Mouse (Mus musculus) spleen, postnatal 14 days (tissue): ENCODE measurements around the gene Olfr1168.
"Not testable (repeated sequence)": the region's sequence is repeated elsewhere in the genome, so short reads cannot be mapped to it uniquely, and the experiment has no call there.

Source experiments
- DNase-seq, 2 experiments: peaks; one replicate each; pipeline ENCODE4 v3.0.0; 2021 to 2022; ENCODE audit warnings: low spot score in 2 of 2

Gene Olfr1168

DNA sequence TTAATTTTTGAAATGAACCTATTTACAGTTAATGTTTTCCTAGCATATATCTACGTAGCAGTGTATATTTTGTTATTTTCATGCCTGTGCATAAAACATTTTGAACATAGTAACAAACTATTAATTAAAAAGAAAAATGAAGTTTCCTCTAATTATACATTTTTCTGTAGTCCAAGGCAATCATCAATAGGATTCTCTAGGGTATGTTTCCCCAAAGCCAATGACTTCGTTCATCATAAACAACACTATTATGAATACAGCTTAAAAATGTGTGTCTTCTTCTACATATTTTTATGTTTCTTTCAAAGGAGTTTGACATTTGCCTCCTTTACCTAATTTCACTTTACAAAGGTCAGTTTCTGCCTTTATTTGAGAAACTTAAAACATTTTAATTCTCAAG, at the start of gene Olfr1168:
Olfr1168 (plus strand) TSS at position 301 of the 400 bp plus-strand sequence.
- no peak for DNase-seq

GRCm38 (mm10) chr2:88155093-88155492, 26.6 kb upstream of the Olfr1168 start, which contains the start of gene Olfr1167:
Olfr1167 (minus strand) TSS chr2:88155193.
- not testable (repeated sequence) for DNase-seq

GRCm38 (mm10) chr2:88220784-88221183, 39.1 kb downstream of the Olfr1168 start:
- DNase-seq, result no peak

- no peak for DNase-seq
These were observed 46.6 kb downstream of the Olfr1168 start, which contains the start of gene Olfr1170 for GRCm38 (mm10) chr2:88228234-88228633. Olfr1170 (minus strand) TSS chr2:88228334.
